Mouse (Mus musculus) gastrocnemius, postnatal 10 days (tissue): ENCODE results near the gene Prkg1. TPM values are rescaled to one million over a fixed set of nuclear protein-coding genes. Genes with fewer than 3 reads are reported as not detected.
A peak's percentile ranks its signal among the peaks of the same experiment; 100 is the strongest.

Experiments
- DNase-seq: peaks from one replicate; pipeline ENCODE4 v3.0.0; 2021; ENCODE audit warnings: mixed read lengths
- total RNA-seq, 2 experiments: library from RNA; stranded (reverse); gene quantifications; 2 replicates each; pipeline ENCODE4 v1.2.3; 2021

Gene Prkg1
- total RNA-seq, 2 experiments from 2014 or later: 30.5 to 38.3 TPM

DNA sequence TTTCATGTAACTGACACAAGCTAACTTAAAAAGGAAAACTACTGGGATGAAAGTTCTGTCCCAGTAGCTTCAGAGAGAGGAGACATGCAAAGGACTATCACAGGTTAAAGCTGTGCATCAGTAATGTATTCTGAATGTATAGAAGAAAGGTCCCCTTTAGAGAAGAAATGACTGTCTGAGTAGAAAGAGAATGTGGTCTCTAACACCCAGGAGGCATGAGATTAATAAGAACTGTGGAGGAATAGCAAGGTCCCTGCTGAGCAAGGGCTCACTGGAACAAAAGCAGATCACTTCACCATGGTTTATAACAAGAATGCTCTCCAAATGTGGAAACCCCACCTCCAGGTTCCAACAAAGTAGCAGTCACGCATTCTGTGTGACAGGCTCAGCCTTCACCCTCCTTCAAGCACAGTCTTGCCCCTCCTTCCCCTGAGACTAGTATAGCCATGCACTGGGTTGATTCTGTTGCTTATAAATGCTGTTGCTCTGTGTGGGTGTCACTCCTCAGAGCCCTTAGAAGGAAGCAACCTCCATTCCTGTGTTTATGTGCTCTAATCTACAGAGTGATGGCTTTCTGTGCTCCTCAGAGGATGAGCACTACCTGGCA, 931.7 kb downstream of the Prkg1 start:
- no peak for DNase-seq

DNA sequence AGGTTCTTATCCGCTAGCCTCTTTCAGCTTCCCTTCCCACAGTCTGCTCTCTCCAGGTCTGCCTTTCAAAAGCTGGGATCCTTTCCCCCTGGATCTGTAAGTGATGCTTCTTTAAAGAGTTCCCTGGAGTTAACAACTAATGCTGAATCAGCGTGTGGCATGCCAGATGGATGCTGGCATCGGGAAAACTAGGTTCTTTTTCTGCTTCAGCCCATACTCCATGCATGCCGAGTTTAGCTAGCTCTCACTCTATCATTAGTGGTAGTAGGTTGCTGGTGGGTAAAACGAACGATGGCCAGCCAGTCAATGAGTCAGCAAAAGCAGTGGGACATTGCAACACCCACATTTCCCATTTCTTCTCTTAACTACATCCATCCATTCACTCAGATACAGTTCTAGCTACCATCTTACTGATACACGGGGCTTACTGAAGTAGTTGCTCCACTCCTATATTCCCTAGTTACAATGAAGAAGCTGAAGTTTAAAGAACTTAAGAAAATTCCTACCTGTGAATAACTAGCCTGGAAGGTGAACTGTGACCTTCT, 935.5 kb downstream of the Prkg1 start:
- DNase-seq: no peak

DNA sequence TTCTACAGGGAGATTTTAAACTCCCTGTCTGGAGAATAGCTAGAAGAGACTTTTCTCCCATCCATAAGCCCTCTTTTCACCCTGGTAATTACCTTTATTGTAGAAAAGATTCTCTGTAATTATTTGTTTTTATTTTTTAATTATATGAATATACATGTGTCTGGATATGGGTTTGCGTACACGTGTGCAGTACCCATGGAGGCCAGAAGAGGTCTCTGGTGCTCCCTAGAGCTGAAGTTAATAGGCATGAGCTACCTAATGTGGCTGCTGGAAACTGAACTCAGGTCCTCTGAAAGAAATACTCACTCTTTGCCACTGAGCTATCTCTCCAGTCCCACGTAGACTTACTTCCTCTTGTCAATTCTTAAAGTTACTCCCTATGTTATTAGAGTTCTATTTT, 937.0 kb downstream of the Prkg1 start:
- DNase-seq: no peak

DNA sequence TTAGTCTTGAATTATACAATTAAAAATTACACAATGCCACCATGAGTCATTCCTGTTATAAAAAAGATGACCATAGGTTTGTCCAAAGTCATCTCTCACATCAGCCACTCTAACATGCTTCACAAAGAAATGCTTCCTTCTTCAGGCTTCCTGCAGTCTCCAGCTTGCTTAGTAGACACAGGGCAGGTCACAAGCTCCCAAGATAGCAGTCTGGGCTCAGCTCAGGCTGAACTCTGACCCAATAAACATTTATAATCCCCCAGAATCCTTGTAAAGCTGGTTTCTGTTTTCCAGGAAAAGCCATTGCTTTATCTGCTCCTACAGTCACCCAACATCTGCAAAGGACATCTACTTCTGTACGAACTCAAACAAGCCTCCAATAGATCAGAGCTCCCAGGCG, 938.7 kb downstream of the Prkg1 start:
- DNase-seq: no peak

DNA sequence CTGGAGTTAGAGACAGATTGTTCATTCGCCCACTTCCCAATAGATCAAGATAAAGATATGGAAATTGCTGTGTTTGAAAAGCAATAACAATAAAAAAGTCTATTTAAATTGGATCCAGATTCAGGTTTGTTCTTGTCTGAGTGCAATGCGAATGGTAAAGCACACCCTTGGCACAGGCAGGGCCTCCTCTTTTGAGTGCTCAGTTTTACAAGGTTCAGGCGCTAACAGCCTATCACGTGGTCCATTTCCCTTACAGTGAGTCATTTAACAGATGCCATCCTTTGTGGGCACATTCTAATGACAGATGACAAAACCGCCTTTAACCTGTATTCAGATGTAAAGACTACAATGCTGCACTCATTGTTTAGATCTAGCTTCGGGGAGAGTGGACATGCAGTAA, 949.2 kb downstream of the Prkg1 start:
- DNase-seq: no peak

DNA sequence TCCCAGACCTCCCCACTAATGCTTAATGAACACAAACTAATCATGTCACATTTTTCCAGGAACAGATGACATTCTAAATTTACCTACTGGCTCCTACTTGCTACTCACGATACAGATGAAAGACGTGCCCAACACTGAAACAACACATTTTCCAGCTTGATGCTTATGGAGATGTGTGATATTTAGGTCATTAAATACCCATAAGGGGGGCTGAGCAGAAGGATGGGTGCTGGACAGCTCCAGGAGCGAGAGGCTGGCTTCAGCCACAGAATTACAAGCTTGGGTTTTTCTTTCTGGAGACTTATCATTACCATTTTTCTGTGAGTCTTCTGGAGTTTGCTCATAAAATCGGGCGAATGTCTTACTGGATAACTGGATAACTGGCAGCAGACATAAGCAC, 958.6 kb downstream of the Prkg1 start:
- DNase-seq: no peak

DNA sequence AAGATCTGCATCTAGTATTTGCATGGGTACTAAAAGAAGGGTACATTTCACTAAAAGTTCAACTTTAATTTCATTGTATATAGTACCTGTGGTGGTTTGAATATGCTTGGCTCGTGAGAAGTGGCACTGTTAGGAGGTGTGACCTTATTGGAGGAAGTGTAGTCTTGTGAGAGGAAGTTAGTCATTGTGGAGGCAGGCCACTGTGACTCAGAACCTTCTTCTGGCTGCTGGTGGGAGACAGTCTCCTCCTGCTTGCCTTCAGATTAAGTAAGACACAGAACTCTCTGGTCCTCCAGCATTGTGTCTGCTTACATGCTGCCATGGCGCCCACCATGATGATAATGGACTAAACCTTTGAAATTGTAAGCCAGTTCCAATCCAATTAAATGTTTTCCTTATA, 984.0 kb downstream of the Prkg1 start:
- DNase-seq: no peak

DNA sequence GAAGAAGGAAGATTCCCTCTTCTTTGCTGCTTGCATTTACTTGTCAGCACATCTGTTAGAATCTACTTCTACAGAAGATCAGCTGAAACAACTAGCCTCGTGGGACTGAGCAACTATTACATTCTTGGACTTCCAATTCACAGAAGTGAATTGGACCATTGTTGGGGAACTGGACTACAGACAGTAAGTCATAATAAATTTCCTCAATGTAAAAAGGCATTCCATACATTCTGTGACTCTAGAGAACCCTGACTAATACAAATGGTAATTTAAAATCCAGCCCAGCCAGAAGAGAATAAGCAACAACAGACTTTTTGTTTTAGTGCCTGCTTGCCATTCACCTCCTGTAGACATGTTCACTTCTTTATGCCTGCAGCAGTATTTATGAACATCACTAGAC, 996.5 kb downstream of the Prkg1 start:
- no peak for DNase-seq

DNA sequence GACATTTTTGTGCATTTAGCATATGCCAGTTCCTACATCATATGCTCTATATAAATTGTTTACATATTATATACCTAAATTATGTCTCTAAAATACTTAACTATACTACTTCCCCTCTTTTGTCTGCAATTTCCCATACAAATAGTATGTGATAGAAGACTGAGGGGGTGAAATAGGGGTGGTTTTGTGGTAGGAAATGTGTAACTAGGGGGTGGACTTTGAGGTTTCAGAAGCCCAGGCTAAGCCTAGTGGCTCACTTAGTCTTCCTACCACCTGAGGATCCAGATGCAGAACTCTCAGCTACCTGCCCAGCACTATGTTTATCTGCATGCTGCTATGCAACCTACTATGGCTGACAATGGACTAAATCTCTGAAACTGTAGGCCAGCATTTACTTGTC, 1020.4 kb downstream of the Prkg1 start:
- no peak for DNase-seq

DNA sequence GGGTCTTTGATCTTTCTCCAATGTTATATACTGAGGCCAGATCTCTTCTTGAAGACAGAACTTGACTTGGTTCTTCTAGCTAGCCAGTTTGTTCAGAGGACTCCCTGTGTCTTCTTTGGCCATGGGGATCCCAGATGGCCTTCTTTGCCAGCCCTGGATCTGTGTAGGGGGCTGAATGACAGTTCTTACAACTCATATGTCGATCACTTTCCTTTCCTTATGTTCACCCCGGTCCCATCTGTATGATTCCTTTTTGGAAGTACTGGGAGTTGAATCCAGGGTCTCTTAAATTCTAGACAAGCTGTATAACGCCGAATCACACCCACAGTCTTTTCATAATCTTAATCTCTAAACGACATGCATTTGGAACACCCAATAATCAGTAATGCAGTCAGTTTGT, 1065.7 kb downstream of the Prkg1 start:
- DNase-seq: no peak

DNA sequence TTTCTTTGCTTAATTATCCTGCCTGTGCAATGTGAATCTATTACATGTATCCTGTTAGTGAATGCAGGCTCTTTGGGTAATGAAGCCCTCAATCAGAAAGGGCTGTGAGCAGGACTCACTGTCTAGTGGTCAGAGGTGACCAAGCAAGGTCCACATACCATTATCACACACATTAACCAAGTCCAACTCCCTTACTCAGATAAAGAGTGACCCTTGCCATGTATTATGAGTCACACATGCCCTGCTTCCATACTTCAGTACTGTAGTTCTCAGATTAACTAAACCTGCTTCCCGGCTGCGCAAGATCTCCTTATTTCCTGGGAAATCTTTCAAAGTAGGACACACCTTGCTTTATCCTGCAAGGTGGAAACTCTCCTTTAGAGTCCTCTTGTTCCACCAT, 1073.6 kb downstream of the Prkg1 start:
- DNase-seq: no peak

DNA sequence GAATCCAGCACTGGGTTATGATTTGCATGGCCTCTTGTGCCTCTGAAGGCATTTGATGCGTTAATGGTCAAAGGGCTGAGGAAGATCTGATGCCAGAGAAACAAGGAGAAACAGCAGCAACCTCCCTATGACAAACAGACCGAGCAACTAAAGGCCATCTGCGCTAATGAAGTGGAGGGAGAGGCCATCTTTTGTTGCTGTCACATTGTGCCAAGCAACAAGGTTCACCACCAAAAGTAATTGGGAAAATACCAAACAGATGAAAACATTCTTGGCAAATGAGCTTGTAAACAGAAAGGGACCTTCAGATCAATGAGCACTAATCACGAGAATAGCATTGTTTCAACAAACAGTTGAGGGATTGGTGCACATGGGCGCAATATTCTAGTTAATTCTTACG, 1074.1 kb downstream of the Prkg1 start:
- DNase-seq: no peak

DNA sequence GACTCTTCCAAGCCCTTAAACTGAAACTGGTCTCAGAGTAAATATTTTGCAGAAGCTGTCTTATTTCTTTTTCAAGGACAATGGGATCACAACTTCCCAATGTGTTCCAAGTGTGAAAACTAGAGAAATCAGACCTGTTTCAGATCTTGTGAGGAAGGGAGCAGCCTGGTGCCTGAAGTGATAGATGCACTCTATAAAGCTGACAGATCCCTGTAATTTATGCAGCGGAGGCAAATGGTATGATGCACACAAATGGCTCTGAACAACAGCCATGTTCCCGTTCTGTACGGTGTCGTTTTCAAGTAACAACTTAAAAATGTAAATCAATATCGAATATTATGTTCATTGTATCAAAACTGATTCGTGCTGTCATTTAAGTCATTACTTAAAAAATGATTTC, 1076.9 kb downstream of the Prkg1 start:
- DNase-seq: no peak

DNA sequence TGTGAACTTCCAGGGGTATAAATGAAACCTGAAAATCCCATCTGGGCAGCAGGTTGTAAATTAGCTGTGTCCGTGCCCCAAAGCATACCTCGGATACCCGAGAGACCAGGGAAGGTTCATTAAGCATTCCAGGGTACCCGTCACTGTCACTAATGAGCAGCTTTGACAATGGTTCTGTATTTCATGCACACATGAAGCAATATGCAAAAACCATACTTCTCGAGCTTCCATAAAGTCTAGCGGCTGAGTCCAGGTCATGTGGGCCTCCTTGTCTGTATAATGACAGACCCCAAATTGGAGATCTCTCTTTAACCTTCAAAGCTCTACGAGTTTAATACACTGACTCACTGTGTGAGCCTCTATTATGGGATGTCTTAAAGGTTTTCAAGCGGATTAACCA, 1088.5 kb downstream of the Prkg1 start:
- DNase-seq: no peak

DNA sequence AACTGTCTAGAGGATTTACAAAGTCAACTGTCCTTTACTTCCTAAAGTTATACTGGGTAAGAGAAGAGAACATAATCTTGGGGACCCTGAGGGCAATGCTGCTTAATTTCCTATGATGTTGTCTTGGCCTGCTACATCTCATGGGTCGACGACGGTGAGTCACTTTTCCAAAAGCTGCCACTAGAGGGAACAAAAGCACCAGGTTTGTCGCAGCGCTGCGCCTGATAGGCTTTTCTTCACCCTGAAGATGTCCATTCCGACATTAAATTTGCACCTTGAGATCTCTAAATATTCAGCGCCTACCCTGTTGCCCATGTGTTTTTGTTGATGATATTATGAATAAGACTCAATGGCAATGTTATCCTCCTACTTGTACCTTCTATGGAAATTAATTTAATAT, 1100.6 kb downstream of the Prkg1 start:
- DNase-seq: peak; percentile 52

DNA sequence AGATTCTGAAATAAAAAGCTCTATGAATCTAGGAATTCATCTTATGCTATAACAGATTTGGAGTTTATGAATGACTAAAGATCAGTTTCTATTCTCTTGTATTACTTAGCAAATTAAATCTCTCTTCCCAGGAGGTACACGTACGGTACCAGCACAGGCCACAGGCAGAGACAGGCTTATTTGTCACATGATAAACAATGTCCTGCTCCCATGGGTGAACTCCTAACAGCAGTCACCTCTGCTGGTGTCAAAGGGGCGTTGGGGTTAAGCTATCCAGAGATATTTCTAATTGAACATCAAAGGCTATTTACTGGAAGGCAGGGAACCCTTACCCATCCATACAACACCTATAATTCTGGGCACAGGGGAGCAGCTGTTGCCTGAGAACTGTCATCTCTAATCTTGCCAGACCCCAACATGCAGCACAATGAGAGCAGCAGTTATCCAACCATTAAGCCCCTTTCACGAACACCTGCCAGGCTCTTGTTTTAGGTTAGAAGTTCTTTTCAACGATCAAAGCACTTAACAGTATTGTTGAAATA, 1122.1 kb downstream of the Prkg1 start:
- DNase-seq: no peak

DNA sequence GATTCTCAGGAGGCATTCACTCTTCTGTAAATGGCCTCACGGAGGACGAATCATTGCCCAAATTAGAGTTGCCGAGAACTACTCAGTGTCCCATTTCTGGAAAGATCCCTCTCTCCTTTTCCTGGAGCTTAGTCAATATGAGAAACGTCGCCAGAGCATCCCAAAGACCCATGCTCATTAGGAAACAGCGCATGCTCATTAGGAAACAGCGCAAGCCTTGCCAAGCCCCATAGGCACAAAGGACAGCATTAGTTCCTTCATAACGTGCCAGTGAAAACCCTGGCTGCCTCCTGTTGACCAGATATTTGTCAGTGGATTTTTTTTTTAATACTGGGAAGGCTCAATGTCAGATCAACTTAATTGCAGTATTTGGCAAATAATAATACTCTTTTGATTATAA, 1127.4 kb downstream of the Prkg1 start:
- DNase-seq: no peak

DNA sequence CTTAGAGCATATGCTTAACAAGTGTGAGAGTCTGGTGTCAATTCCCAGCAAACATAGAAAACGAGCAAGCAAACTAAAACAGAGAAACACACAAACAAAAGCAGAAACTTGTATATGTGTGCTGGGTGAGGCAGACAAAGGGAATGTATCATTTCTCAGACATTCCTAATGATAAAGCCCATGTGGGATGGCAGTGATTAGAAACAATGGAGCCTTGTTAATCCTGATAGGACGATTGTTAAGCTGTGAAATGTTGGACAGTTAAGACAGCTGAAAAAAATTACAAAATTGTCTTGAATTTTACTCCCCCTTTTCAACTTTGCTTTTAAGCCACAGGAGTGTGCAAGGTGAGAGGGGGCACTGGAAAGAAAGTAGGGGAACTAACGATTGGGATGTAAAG, 1133.8 kb downstream of the Prkg1 start:
- no peak for DNase-seq

DNA sequence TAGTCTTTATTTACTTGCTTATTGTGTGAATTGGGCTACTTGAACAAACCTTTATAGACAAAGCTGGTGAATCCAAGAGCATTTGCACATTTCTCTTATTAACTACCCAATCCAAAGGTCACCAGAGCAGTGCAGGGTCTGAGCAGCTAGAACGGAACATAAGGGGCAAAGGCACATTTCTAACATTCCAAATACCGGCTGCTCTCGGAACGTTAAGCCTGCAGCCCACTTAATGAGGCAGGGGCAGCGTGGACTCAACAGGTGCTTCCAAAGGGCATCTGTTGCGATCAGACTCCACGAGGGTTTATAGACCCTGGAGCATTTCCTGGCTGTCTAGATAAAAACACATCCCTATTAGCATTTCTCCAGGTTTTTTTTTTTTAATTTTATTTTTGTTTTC, 1138.8 kb downstream of the Prkg1 start:
- DNase-seq: no peak

DNA sequence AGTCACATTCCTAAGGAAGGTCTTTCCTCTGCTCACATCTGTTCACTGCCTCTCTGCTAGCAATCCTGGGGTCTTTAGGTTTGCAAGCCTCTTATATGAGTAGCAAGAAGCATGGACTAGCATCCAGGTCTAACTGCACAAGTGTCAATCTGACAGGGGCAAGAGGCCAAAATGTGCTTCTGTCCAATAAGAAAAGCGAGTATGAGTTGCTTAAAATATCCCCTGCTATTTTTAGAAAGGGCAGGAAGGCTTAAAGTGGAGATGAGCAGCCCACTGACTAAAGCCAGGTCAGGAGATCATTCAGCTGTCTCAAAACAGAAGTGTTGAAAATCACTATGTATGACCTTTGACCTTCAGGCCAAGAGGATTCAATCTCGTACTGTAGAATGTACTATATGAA, 1139.4 kb downstream of the Prkg1 start:
- peak; percentile 39 for DNase-seq

DNA sequence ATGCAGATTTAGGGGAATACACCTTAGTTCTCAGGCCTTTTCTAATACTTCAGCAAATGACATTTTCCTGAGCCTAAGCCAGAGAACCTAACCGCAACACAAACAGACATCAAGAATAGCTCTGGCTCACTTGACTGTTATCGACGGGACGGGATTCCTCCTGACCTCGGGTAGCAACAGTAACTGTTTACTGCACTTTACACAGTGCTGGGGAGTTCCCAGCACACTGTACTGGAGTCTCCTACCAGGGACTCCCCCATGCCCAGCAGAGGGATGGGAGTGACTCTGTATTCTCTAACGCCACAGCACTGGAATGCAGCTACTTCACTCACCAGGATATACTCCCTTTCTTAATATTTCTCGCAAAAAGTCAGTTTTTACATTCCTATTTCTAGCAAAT, 1141.2 kb downstream of the Prkg1 start:
- DNase-seq: no peak

DNA sequence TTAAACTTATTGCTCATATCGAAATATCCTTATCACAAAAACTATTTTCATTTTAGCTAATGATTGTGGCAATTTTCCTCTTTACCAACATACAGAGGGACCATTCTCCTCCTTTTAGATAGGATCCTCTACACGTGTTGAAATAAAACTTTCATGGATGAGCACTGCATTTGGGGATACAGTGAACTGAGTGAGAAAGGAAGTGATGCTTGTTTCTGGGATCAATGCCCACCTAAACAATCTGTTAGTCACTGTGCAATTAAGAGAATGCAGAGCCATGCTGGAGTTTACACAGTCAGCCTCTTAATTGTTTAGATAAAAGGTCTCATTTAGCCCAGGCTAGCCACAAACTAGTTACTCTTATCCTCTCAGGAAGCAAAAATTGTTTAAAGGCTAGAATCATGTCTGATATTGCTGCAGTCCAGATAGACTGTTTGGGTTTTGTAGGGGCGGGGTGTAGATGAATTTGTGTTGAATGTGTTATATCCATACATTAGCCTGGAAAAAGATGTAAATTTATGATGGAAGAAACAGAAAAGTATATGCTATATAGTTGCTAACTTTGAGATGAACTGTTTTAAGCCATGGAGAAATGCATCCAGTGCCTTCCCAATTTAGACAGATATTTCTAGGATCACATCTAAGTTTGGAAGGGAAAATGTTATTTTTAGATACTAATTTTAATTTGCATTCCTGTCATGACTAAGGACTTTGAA, 1151.5 kb downstream of the Prkg1 start:
- no peak for DNase-seq

DNA sequence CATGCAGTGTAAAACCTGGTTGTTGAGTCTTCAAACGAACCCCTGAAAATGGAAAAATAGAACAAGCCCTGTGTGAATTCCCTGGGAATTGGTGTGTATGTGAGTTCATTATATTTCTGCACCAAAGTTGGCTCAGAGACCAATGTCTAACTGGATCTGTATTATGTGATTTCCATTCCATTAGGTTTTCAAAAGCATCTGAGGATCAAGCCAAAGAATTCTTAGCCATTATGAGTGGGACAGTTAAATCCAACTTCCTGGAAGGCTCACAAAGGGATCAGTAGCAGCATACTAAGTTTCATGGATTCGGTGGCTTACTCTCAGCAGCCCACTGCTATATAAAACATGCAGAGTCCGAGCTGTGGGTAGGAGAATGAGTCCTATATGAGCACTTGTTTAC, 1178.5 kb downstream of the Prkg1 start:
- DNase-seq: no peak

DNA sequence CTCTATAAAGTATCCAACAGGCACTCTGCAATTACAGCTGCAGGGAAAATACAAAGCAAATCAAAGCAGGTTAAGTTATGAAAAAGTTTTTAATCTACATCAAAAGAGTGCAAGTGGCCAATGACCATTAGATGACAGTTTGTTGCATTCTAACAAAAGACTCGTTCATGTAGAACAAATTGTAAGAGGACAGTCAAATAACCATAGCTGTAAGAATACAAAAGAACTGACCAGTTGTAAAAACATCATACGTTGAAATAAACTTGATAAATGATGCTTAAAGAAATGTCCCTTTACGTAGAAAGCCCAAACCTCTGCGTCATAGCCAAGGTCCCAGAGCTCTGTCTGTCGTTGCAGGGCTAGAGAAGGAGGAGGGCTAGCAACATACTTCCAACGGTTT, 1200.3 kb downstream of the Prkg1 start:
- DNase-seq: no peak
